Mouse (Mus musculus): ENCODE results near the gene Stc2. TPM values are rescaled to one million over a fixed set of nuclear protein-coding genes. Genes with fewer than 3 reads are reported as not detected.

Gene Stc2
- total and polyA plus RNA-seq, 2 experiments = 0.05 to 0.18 TPM

DNA sequence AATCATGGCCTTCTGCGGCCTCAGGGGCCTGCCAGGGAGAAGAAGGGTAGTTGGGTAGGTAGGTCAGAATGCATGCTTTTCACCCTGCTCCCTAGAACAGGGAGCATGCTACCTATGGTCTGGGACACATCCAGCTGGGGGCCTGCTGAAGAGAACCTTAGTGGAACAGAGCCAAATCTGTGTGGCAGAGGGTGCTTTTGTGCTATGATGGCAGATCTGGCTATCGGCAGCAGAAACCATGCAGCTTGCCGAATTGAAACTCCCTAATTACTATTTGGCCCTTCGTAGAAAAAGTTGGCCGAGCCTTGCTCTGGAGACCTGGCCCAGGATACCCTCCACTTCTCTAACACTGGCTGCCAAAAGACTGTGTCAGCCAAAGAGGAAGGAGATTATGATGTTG is 11.4 kb downstream of the Stc2 start:
- Histone ChIP-seq H3K79me2 (ENCODE audit: control insufficient read depth, insufficient read depth, low read length) (no peaks in the 10 kb centered on the region), H3K36me3 (ENCODE audit: control insufficient read depth, insufficient read depth, low read length) (no peaks in the 10 kb centered on the region), H3K4me1 (ENCODE audit: control insufficient read depth, insufficient read depth, low read length) (no peaks in the 10 kb centered on the region), H3K4me3 (ENCODE audit: insufficient read depth, low read depth, low read length) (no peak overlapping the region), H3K27ac (replicated peaks; ENCODE audit: insufficient read depth, low read depth, low read length) (no peak overlapping the region), H3K27me3 (ENCODE audit: control insufficient read depth, insufficient read depth, low read length) (no peaks in the 10 kb centered on the region), H3K9ac (ENCODE audit: low read depth, low read length) (no peak overlapping the region)
- WGBS = 79% methylated on average over 5 of the region's 5 CpGs
- DNase-seq (ENCODE audit: extremely low read depth, low read depth, low spot score) = no peak
- no peak for TF ChIP-seq POLR2A (IDR thresholded peaks at IDR 0.05; ENCODE audit: extremely low read depth, insufficient read depth, low read length)
- TF ChIP-seq CTCF (IDR thresholded peaks at IDR 0.05; ENCODE audit: low read depth, low read length) = no peak

DNA sequence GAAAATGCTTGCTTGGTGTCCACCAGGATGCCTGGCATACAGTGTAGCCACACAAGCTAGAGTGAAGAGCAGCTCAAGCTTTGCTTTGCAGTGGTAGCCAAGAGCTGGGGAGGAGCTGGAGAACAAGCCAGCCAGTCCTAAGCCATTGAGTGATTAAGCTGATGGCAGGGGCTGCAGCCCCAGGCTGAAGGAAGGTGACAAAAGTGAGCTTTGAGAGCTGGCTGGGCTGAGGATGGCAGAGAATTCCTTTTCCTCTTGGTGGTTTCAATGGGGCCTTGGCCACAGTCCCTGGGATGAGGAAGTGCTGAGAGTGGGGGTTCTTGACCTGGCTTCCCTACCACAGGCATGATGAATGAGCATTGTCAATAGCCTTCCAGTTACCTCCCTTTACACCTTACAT is 13.0 kb downstream of the Stc2 start:
- Histone ChIP-seq H3K9ac (ENCODE audit: low read depth, low read length) (no peak overlapping the region), H3K27ac (replicated peaks; ENCODE audit: insufficient read depth, low read depth, low read length) (no peak overlapping the region), H3K4me1 (ENCODE audit: control insufficient read depth, insufficient read depth, low read length) (no peaks in the 10 kb centered on the region), H3K27me3 (ENCODE audit: control insufficient read depth, insufficient read depth, low read length) (no peaks in the 10 kb centered on the region), H3K79me2 (ENCODE audit: control insufficient read depth, insufficient read depth, low read length) (no peaks in the 10 kb centered on the region), H3K4me3 (ENCODE audit: insufficient read depth, low read depth, low read length) (no peak overlapping the region), H3K36me3 (ENCODE audit: control insufficient read depth, insufficient read depth, low read length) (no peaks in the 10 kb centered on the region)
- no peak for TF ChIP-seq CTCF (IDR thresholded peaks at IDR 0.05; ENCODE audit: low read depth, low read length)
- no peak for TF ChIP-seq POLR2A (IDR thresholded peaks at IDR 0.05; ENCODE audit: extremely low read depth, insufficient read depth, low read length)
- DNase-seq (ENCODE audit: extremely low read depth, low read depth, low spot score) = no peak

GRCm38 (mm10) chr11:31355737-31356136 is 14.1 kb downstream of the Stc2 start:
- Histone ChIP-seq H3K9ac (ENCODE audit: low read depth, low read length) (no peak overlapping the region), H3K27ac (replicated peaks; ENCODE audit: insufficient read depth, low read depth, low read length) (no peak overlapping the region), H3K36me3 (ENCODE audit: control insufficient read depth, insufficient read depth, low read length) (no peaks in the 10 kb centered on the region), H3K79me2 (ENCODE audit: control insufficient read depth, insufficient read depth, low read length) (no peaks in the 10 kb centered on the region), H3K4me3 (ENCODE audit: insufficient read depth, low read depth, low read length) (no peak overlapping the region), H3K4me1 (ENCODE audit: control insufficient read depth, insufficient read depth, low read length) (no peaks in the 10 kb centered on the region), H3K27me3 (ENCODE audit: control insufficient read depth, insufficient read depth, low read length) (no peaks in the 10 kb centered on the region)
- 90% methylated on average over 1 of the region's 1 CpGs for WGBS
- no peak for TF ChIP-seq CTCF (IDR thresholded peaks at IDR 0.05; ENCODE audit: low read depth, low read length)
- TF ChIP-seq POLR2A (IDR thresholded peaks at IDR 0.05; ENCODE audit: extremely low read depth, insufficient read depth, low read length) = no peak
- no peak for DNase-seq (ENCODE audit: extremely low read depth, low read depth, low spot score)

DNA sequence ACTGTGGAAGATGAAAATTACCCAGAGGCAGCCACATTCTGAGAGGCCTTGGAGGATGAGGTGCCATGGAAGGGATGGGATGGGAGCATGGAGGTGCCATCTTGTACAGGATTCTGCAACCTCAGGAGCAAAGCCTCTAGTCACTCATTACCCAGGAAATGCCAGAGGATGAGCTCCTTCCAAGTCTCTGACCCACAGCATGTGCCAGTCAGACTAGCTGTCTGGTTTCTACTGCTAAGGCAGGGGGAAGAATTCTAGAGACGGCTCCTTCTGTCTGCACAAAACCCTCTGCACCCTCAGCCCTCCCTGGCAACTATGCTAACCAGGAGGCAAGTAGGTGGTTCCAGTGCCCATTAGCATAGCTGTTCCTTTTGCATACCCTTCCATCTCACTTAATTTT is 15.4 kb downstream of the Stc2 start:
- H3K9ac ChIP-seq (ENCODE audit: low read depth, low read length) = no peak overlapping the region
- H3K79me2 ChIP-seq (ENCODE audit: control insufficient read depth, insufficient read depth, low read length) = no peaks in the 10 kb centered on the region
- H3K4me3 ChIP-seq (ENCODE audit: insufficient read depth, low read depth, low read length) = no peak overlapping the region
- WGBS = 67% methylated on average over 1 of the region's 1 CpGs
- no peak for DNase-seq (ENCODE audit: extremely low read depth, low read depth, low spot score)
- TF ChIP-seq POLR2A (IDR thresholded peaks at IDR 0.05; ENCODE audit: extremely low read depth, insufficient read depth, low read length) = no peak
- no peak for TF ChIP-seq CTCF (IDR thresholded peaks at IDR 0.05; ENCODE audit: low read depth, low read length)
- no peaks in the 10 kb centered on the region for H3K4me1 ChIP-seq (ENCODE audit: control insufficient read depth, insufficient read depth, low read length)
- H3K27ac ChIP-seq (replicated peaks; ENCODE audit: insufficient read depth, low read depth, low read length) = no peak overlapping the region
- no peaks in the 10 kb centered on the region for H3K36me3 ChIP-seq (ENCODE audit: control insufficient read depth, insufficient read depth, low read length)
- no peaks in the 10 kb centered on the region for H3K27me3 ChIP-seq (ENCODE audit: control insufficient read depth, insufficient read depth, low read length)

Other genes with a start within 250 kb of the Stc2 start
- gene Gm17332, start 187.6 kb downstream of the Stc2 start, total RNA-seq (2014; rRNA removed) = not detected in 2 replicates
- not detected in 2 replicates for gene Gm17332, start 187.6 kb downstream of the Stc2 start, polyA plus RNA-seq (2012; rRNA removed)

Data from liver, adult 2 months (tissue).